Mouse (Mus musculus) embryonic facial prominence, embryonic 10.5 days (tissue): ENCODE results near the gene Slc12a4. TPM values are rescaled to one million over a fixed set of nuclear protein-coding genes. Genes with fewer than 3 reads are reported as not detected.

ENCODE experiments used
- DNase-seq: peaks from one replicate; pipeline ENCODE4 v3.0.0-alpha.2; 2017; ENCODE audit warnings: low spot score
- H3K27ac ChIP-seq: fragments of 300-500 bp; sonication (generic); replicated peaks from 2 replicates; pipeline ENCODE4 v1.5.1; 2016; ENCODE audit warnings: mild to moderate bottlenecking
- H3K27me3 ChIP-seq: fragments of 300-500 bp; sonication (generic); replicated peaks from 2 replicates; pipeline ENCODE4 v1.6.1; 2016; ENCODE audit warnings: low read depth, mild to moderate bottlenecking; ENCODE audit not compliant: poor library complexity, severe bottlenecking
- H3K36me3 ChIP-seq: fragments of 300-500 bp; sonication (generic); replicated peaks from 2 replicates; pipeline ENCODE4 v1.6.1; 2016; ENCODE audit warnings: mild to moderate bottlenecking, moderate library complexity
- H3K4me1 ChIP-seq: fragments of 300-500 bp; sonication (generic); 2 replicates; pipeline ENCODE4 v1.6.1; 2016
- H3K4me3 ChIP-seq: fragments of 300-500 bp; sonication (generic); 2 replicates; pipeline ENCODE4 v1.5.1; 2016; ENCODE audit warnings: mild to moderate bottlenecking, moderate library complexity
- H3K9me3 ChIP-seq: fragments of 300-500 bp; sonication (generic); 2 replicates; pipeline ENCODE4 v1.6.1; 2016; ENCODE audit warnings: mild to moderate bottlenecking
- WGBS: fragments of 180-500 bp; shearing (Covaris S2); methylation state at CpG from one replicate; pipeline ENCODE4 v1.1.7; 2016; 5-methylcytosine and 5-hydroxymethylcytosine counted together
- polyA plus RNA-seq: library from polyadenylated mRNA; unstranded; fragments of >200 nt; fragmentation: Nextera tagmentation; extraction: Ambion mirVana; gene quantifications from 2 replicates; pipeline ENCODE4 v1.2.1, GENCODE M21; 2016

Gene Slc12a4
- polyA plus RNA-seq, 1 experiment from 2014 or later = 33.9 TPM

DNA sequence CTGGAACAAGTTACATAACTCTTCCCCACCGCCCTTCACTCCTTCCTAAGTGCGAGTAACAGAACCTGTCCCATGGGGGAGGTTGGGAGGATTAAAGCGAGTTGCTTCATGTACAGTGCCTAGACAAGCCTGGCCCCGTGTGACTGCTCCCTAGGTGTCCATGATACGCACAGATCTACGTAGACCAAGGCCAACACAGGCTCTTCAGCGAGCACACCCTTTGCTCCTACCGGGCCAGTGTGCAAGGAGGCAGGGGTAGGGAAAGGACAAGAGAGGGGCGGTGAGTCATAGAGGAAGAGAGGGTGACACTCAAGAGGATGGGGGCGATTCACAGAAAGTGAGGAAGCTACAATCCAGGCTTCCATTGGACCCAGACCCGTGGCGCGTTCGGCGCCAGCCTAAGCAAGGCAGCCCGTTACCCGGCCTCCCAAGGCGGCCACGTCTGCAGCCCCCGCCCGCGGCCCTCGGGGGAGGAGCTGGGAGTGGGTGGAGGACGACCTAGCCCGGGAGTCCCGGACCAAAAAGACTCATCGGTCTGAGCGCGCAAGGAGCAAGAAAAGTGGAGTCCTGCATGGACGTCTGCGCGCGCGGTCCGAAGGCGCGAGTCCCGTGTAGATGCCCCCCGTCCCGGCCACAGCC lies 512 bp downstream of the Slc12a4 start:
- peaks cover 7% of the 10 kb centered on the region for H3K36me3 ChIP-seq
- peak overlapping the region; percentile 85 for H3K27ac ChIP-seq
- peak overlapping the region; percentile 72 for H3K4me3 ChIP-seq
- H3K4me1 ChIP-seq = peaks cover 42% of the 10 kb centered on the region
- no peak for DNase-seq
- no peaks in the 10 kb centered on the region for H3K9me3 ChIP-seq
- WGBS = 2% methylated on average over 40 of the region's 40 CpGs
- peaks cover 30% of the 10 kb centered on the region for H3K27me3 ChIP-seq

DNA sequence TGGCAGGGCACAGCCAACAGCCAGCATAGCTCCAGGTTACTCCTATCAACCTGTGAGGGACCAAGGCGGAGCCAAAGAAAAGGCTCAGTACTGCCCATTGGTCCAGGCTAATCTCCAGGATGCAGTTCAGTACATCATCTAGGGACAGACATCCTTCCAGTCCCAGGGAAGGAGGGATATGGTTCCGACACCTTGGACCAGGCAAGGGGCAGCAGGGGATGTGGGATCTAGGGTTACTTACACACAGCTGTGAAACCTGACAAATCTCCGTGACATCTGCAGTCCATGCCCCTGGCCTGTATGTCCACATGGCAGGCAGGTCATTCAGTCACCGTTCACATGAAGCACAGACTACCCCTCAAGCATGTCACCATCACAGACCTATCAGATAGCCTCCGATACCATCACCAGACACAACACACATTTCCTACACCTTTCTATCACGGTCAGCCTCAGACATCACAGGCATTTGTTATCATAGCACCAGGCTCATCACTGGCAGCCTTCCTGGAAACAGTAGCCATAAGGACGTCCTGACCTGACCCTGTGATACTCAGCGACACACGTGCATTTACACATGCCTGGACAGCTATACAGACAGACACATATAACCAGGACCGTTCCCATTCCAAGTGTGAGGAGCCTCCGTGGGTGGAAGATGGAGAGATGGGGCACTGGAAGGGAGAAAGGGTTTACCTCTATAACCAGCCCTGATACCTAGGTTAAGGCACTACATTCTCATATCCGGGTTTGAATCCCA lies 1.2 kb downstream of the Slc12a4 start:
- Histone ChIP-seq H3K36me3 (peaks cover 14% of the 10 kb centered on the region), H3K4me3 (peak overlapping the region; percentile 72), H3K4me1 (peaks cover 42% of the 10 kb centered on the region), H3K27ac (peak overlapping the region; percentile 41; the same call in 1 of the 2 replicates), H3K9me3 (no peaks in the 10 kb centered on the region), H3K27me3 (peaks cover 30% of the 10 kb centered on the region)
- WGBS = 64% methylated on average over 12 of the region's 12 CpGs
- peak; percentile 13 for DNase-seq

DNA sequence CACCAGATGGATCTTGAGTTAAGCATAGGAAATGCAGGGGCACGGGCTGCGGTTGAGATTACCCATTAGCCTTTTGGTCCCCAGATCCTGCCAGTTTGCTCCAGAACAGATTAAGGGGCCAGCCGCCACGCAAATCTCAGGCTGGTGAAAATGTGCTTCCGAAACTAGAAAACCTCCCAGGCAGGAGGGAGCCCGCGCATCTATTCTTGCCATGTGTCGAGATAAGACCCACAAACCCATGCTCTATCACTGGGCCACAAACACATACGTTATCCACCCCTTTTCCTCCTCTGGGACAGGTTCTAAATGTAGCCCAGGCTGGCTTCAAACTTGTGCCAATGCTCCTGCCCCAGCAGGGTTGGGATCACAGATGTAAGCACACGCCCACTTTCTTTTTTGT lies 4.4 kb downstream of the Slc12a4 start:
- H3K9me3 ChIP-seq = no peaks in the 10 kb centered on the region
- H3K4me3 ChIP-seq = no peak overlapping the region
- peaks cover 35% of the 10 kb centered on the region for H3K4me1 ChIP-seq
- peaks cover 43% of the 10 kb centered on the region for H3K36me3 ChIP-seq
- H3K27me3 ChIP-seq = peaks cover 13% of the 10 kb centered on the region
- H3K27ac ChIP-seq = no peak overlapping the region
- DNase-seq = no peak
- 88% methylated on average over 10 of the region's 10 CpGs for WGBS

DNA sequence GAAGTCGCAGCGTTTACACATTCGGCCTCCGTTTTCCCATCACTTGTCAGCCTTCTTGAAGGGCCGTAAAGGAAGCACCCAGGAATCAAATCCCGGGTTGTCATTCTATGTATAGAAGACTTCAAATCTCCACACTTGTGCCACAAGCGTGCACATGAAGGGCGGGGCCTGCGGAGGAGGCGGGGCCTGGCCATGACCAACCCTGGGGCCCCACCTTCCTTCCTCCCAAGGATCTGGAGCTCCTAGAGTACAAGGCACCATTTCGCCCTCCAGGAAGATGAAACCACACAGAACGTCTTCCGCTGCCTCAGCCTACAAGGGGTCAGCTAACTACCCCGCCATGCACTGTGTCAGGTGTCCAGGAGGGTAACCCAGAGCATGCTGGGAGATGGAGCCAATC lies 4.8 kb downstream of the Slc12a4 start:
- peaks cover 31% of the 10 kb centered on the region for H3K4me1 ChIP-seq
- H3K27ac ChIP-seq = no peak overlapping the region
- no peak for DNase-seq
- no peaks in the 10 kb centered on the region for H3K9me3 ChIP-seq
- peaks cover 10% of the 10 kb centered on the region; the same call in 1 of the 2 replicates for H3K27me3 ChIP-seq
- H3K36me3 ChIP-seq = peaks cover 47% of the 10 kb centered on the region
- no peak overlapping the region for H3K4me3 ChIP-seq
- 77% methylated on average over 14 of the region's 14 CpGs for WGBS

DNA sequence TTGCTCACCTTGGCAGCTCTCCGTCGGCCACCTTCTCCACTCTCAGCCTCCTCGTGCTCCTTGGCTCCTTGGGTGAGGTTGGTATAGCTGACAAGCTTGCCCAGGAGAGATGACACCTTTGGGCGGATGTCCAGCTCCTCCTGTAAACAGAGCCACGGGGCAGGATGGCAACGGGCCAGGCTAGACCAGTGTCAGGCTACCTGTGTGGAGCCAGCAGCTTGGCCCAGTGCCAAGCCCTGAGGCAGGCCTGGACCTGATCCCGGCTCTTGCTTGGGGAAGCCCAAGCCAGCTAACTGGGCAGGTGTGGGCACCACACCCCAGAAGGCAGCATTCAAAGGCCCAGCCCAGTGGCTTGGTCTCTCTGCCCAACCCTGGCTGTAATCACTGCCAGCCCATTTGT lies 6.5 kb downstream of the Slc12a4 start:
- H3K36me3 ChIP-seq = peaks cover 64% of the 10 kb centered on the region
- WGBS = 90% methylated on average over 7 of the region's 7 CpGs
- DNase-seq = no peak

DNA sequence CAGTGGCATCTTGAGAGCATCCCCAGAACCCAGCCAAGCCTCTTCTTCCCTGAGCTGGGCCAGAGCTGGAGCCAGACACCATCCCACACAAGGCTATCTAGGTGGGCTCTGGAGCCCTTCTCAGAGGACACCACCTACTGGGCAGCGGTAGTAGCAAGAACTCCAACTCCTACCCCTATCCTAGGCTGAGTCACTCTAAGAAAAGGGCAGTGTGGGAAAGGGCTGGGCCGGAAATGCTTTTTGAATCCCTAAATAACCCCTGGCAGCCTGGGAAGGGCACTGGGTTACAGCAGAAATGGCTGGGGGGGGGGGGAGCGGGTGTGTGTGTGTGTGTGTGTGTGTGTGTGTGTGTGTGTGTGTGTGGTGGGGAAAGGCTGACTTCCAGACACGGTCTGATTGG lies 8.1 kb downstream of the Slc12a4 start:
- 63% methylated on average over 3 of the region's 4 CpGs for WGBS
- H3K27me3 ChIP-seq = no peaks in the 10 kb centered on the region
- H3K4me1 ChIP-seq = peaks cover 6% of the 10 kb centered on the region; the same call in 1 of the 2 replicates
- H3K36me3 ChIP-seq = peaks cover 80% of the 10 kb centered on the region
- DNase-seq = no peak
- H3K27ac ChIP-seq = no peak overlapping the region
- H3K9me3 ChIP-seq = no peaks in the 10 kb centered on the region
- no peak overlapping the region for H3K4me3 ChIP-seq

More for the DNA sequence above, 6.5 kb downstream of the Slc12a4 start:
- H3K4me1 ChIP-seq = peaks cover 15% of the 10 kb centered on the region
- H3K9me3 ChIP-seq = no peaks in the 10 kb centered on the region
- peaks cover 2% of the 10 kb centered on the region; the same call in 1 of the 2 replicates for H3K27me3 ChIP-seq
- no peak overlapping the region for H3K27ac ChIP-seq
- no peak overlapping the region for H3K4me3 ChIP-seq

DNA sequence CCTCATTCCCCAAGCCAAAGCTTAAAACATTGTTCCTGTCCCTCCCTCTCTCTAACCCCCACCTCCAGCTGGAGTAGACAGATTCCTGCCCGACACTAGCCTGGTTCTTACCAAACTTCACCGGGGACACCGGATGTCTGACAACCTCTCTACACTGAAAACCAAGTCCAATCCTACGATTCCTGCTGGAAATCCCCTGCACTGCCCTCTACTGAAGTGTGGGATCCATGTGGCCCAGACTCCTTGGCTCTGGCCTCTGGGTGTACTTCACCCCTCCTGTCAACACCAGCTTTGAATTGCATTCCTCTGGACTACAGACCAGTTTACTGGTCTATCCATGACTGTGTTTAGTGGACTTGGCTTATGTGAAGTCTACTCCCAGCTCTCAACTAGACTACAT lies 9.3 kb downstream of the Slc12a4 start:
- no peak for DNase-seq
- H3K9me3 ChIP-seq = no peaks in the 10 kb centered on the region
- H3K36me3 ChIP-seq = peaks cover 85% of the 10 kb centered on the region
- H3K27ac ChIP-seq = no peak overlapping the region
- no peaks in the 10 kb centered on the region for H3K27me3 ChIP-seq
- 89% methylated on average over 4 of the region's 4 CpGs for WGBS
- no peak overlapping the region for H3K4me3 ChIP-seq
- peaks cover 4% of the 10 kb centered on the region for H3K4me1 ChIP-seq

DNA sequence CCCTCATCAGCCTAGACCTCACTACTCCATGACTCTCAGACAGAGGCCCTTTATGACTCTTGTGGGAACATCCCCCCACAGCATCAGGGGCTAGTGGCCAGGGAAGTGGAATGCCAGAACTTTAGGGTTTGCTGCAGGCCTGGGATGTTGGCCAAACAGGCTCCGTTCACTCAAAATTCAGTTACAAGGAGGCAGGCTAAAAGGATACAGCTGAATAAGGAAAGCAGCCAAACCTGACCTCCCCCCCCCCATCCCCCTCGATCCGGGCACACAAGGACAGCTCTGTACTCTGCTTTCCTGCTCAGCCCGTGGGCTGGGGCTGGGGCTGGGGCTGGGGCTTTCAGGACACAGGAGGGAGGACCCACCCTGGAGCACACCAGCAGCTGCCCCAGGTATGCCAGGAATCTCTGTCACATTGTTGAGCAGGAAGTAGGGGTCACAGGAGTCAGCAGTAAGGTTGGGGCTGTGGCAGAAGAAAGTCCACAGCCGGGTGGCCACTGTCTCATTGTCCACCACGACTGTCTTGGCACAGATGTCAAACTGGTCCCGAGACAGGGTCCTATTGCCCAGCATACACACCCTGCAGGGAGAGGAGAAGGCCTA lies 14.7 kb downstream of the Slc12a4 start:
- Histone ChIP-seq H3K27me3 (no peaks in the 10 kb centered on the region), H3K4me3 (no peak overlapping the region), H3K4me1 (peaks cover 13% of the 10 kb centered on the region), H3K27ac (peak overlapping the region; percentile 61; the same call in 1 of the 2 replicates), H3K9me3 (no peaks in the 10 kb centered on the region), H3K36me3 (peaks cover 96% of the 10 kb centered on the region)
- peak; percentile 62 for DNase-seq
- 23% methylated on average over 7 of the region's 7 CpGs for WGBS

DNA sequence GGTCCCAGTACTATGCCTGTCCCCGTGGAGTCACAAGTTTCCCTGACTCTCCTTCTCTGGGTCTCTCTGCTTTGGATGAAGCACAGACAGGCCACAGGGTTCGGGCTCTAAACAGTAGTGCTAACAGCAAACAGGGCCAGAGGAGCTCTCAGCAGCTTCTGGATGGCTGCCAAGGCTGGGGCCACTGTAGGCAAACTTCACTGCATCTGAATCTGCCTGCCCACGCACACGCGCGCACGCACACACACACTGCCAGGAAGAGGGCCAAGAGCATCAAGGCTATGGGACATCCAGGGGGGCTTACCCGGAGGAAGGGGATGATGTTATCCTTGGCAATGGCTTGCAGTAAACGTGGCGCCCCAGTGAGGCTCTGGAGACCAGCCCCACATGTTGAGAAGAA lies 16.5 kb downstream of the Slc12a4 start:
- no peak for DNase-seq

DNA sequence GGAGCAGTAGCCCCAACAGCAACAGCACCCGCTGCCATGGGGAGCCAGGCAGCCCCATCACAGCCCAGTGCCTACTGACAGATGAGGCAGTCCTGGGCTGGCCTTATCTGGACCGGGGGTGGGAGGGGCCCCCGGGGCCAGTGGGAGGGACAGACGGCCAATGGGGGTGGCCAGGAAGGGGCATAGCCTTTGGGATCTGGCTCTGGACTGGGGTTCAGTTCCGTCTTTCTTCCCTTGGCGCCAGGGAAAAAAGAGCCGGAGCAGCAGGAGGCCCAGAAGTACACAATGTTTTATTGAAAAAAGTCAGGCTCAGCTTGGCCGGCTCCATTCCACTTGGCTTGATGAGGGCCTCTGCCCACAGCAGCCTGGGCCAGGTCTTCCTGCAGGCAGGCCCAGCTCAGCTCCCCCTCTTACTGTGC lies 22.6 kb downstream of the Slc12a4 start, which contains the start of gene Lcat:
Gene Lcat (minus strand): TSS at position 62 of the 419 bp plus-strand sequence.
- peaks cover 87% of the 10 kb centered on the region for H3K36me3 ChIP-seq
- H3K27me3 ChIP-seq = no peaks in the 10 kb centered on the region
- peaks cover 5% of the 10 kb centered on the region for H3K4me1 ChIP-seq
- WGBS = 84% methylated on average over 8 of the region's 8 CpGs
- no peaks in the 10 kb centered on the region for H3K9me3 ChIP-seq
- H3K4me3 ChIP-seq = no peak within 1 kb of the TSS
- no peak within 1 kb of the TSS for H3K27ac ChIP-seq
- DNase-seq = no peak

More for the DNA sequence above, 16.5 kb downstream of the Slc12a4 start:
- 91% methylated on average over 10 of the region's 10 CpGs for WGBS
- H3K4me3 ChIP-seq = no peak overlapping the region
- peaks cover 13% of the 10 kb centered on the region for H3K4me1 ChIP-seq
- H3K27ac ChIP-seq = no peak overlapping the region
- no peaks in the 10 kb centered on the region for H3K27me3 ChIP-seq
- H3K9me3 ChIP-seq = no peaks in the 10 kb centered on the region
- peaks cover 96% of the 10 kb centered on the region for H3K36me3 ChIP-seq

DNA sequence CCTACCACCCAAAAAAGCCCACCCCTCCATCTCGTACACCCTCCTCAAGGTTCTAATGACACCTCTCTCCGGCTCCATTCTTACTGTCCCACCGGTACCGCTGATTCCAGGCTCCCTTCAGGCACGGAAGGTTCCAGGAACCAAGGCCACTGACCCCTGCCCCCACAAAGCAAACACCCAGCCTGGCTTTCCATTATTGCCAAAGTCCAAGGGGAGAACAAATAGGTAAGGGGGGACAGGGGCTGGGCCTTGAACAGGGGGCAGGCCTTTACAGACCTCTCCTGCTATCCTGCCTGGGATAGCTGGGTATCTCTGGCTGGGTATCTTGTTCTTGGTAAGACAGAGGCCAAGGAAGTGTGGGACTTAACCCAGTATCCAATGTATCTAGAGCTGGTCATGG lies 23.4 kb downstream of the Slc12a4 start:
- H3K9me3 ChIP-seq = no peaks in the 10 kb centered on the region
- H3K4me1 ChIP-seq = peaks cover 13% of the 10 kb centered on the region
- H3K27ac ChIP-seq = no peak overlapping the region
- H3K36me3 ChIP-seq = peaks cover 79% of the 10 kb centered on the region
- H3K27me3 ChIP-seq = no peaks in the 10 kb centered on the region
- DNase-seq = no peak
- 96% methylated on average over 5 of the region's 5 CpGs for WGBS
- no peak overlapping the region for H3K4me3 ChIP-seq

DNA sequence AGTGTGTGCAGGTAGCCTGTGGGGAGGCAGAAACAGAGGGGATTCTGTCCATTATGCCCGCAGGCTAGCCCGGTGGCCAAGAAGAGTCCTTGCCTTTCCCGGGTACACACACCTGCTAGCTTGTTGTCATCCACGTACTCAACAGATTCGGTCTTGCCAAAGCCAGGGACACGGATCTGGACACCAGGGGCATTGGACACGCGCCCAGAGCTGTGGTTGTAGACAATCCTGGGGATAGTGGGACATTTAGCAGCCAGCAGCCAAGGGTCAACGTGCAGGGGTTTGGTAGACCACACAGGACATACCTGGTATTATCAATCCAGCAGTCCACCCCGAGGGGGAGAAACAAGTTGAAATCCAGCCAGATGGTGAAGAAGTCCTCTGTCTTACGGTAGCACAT lies 23.9 kb downstream of the Slc12a4 start:
- DNase-seq = no peak
- H3K36me3 ChIP-seq = peaks cover 74% of the 10 kb centered on the region
- peaks cover 13% of the 10 kb centered on the region for H3K4me1 ChIP-seq
- no peak overlapping the region for H3K27ac ChIP-seq
- H3K27me3 ChIP-seq = no peaks in the 10 kb centered on the region
- no peak overlapping the region for H3K4me3 ChIP-seq
- H3K9me3 ChIP-seq = no peaks in the 10 kb centered on the region
- WGBS = 95% methylated on average over 11 of the region's 11 CpGs
